Mouse (Mus musculus): ENCODE data around the gene Cdyl2. TPM values are rescaled to one million over a fixed set of nuclear protein-coding genes. Genes with fewer than 3 reads are reported as not detected.

The Cdyl2 gene
- polyA plus RNA-seq, 1 experiment from 2014 or later: 12.7 TPM

GRCm38 (mm10) chr8:116621158-116621961 is 111.4 kb downstream of the Cdyl2 start:
- H3K4me1 ChIP-seq (replicated peaks; ENCODE audit: control insufficient read depth, insufficient read depth, low read length): 0 out of 2 replicates have a peak, but pooled peaks cover 10% of the 10 kb centered on the region
- H3K27ac ChIP-seq: 0 out of 2 replicates have a peak overlapping the region, but pooled peaks have one; percentile 5
- peaks cover 5% of the 10 kb centered on the region; the same call in 1 of the 2 replicates for H3K36me3 ChIP-seq (replicated peaks; ENCODE audit: control insufficient read depth, insufficient read depth)
- WGBS: 49% methylated on average over 21 of the region's 21 CpGs
- DNase-seq (ENCODE audit: low spot score) (no peak), ATAC-seq (ENCODE audit: low FRiP score) (peak; percentile 44; the same call in 1 of the 2 replicates)
- no peak overlapping the region for H3K4me3 ChIP-seq (replicated peaks; ENCODE audit: low read length)
- H3K27me3 ChIP-seq (ENCODE audit: control insufficient read depth, insufficient read depth, low read length): no peaks in the 10 kb centered on the region
- no peak overlapping the region for H3K9ac ChIP-seq
- no peaks in the 10 kb centered on the region for H3K9me3 ChIP-seq (ENCODE audit: control insufficient read depth, low read length)
- no peak overlapping the region for H3K4me2 ChIP-seq (replicated peaks)

GRCm38 (mm10) chr8:116619686-116620320 is 113.0 kb downstream of the Cdyl2 start:
- DNase-seq (ENCODE audit: low spot score): no peak
- H3K4me2 ChIP-seq (replicated peaks): no peak overlapping the region

GRCm38 (mm10) chr8:116619221-116619620 is 113.6 kb downstream of the Cdyl2 start:
- Histone ChIP-seq H3K9ac (no peak overlapping the region), H3K4me3 (replicated peaks; ENCODE audit: low read length) (no peak overlapping the region), H3K27ac (no peak overlapping the region), H3K36me3 (replicated peaks; ENCODE audit: control insufficient read depth, insufficient read depth) (peaks cover 5% of the 10 kb centered on the region; the same call in 1 of the 2 replicates), H3K9me3 (ENCODE audit: control insufficient read depth, low read length) (no peaks in the 10 kb centered on the region), H3K4me1 (replicated peaks; ENCODE audit: control insufficient read depth, insufficient read depth, low read length) (0 out of 2 replicates have a peak, but pooled peaks cover 10% of the 10 kb centered on the region), H3K4me2 (replicated peaks) (no peak overlapping the region), H3K27me3 (ENCODE audit: control insufficient read depth, insufficient read depth, low read length) (no peaks in the 10 kb centered on the region)
- ATAC-seq (ENCODE audit: low FRiP score) (no peak), DNase-seq (ENCODE audit: low spot score) (no peak)
- WGBS: 91% methylated on average over 5 of the region's 5 CpGs

More at GRCm38 (mm10) chr8:116619686-116620320, 113.0 kb downstream of the Cdyl2 start:
- Histone ChIP-seq H3K4me1 (replicated peaks; ENCODE audit: control insufficient read depth, insufficient read depth, low read length) (0 out of 2 replicates have a peak, but pooled peaks cover 10% of the 10 kb centered on the region), H3K27ac (no peak overlapping the region), H3K36me3 (replicated peaks; ENCODE audit: control insufficient read depth, insufficient read depth) (peaks cover 5% of the 10 kb centered on the region; the same call in 1 of the 2 replicates), H3K9me3 (ENCODE audit: control insufficient read depth, low read length) (no peaks in the 10 kb centered on the region), H3K4me3 (replicated peaks; ENCODE audit: low read length) (no peak overlapping the region), H3K27me3 (ENCODE audit: control insufficient read depth, insufficient read depth, low read length) (no peaks in the 10 kb centered on the region), H3K9ac (no peak overlapping the region)
- ATAC-seq (ENCODE audit: low FRiP score): no peak
- 56% methylated on average over 19 of the region's 19 CpGs for WGBS

GRCm38 (mm10) chr8:116618797-116619196 is 114.0 kb downstream of the Cdyl2 start:
- H3K9me3 ChIP-seq (ENCODE audit: control insufficient read depth, low read length): no peaks in the 10 kb centered on the region
- no peak for DNase-seq (ENCODE audit: low spot score)
- H3K4me2 ChIP-seq (replicated peaks): no peak overlapping the region
- H3K27ac ChIP-seq: no peak overlapping the region
- H3K27me3 ChIP-seq (ENCODE audit: control insufficient read depth, insufficient read depth, low read length): no peaks in the 10 kb centered on the region
- H3K36me3 ChIP-seq (replicated peaks; ENCODE audit: control insufficient read depth, insufficient read depth): peaks cover 3% of the 10 kb centered on the region; the same call in 1 of the 2 replicates
- H3K4me3 ChIP-seq (replicated peaks; ENCODE audit: low read length): no peak overlapping the region
- 92% methylated on average over 10 of the region's 10 CpGs for WGBS
- no peak overlapping the region for H3K9ac ChIP-seq
- 0 out of 2 replicates have a peak, but pooled peaks cover 10% of the 10 kb centered on the region for H3K4me1 ChIP-seq (replicated peaks; ENCODE audit: control insufficient read depth, insufficient read depth, low read length)
- ATAC-seq (ENCODE audit: low FRiP score): no peak

- 0 out of 2 replicates have a peak, but pooled peaks cover 10% of the 10 kb centered on the region for H3K4me1 ChIP-seq (replicated peaks; ENCODE audit: control insufficient read depth, insufficient read depth, low read length)
- H3K4me3 ChIP-seq (replicated peaks; ENCODE audit: low read length): no peak overlapping the region
- no peak for ATAC-seq (ENCODE audit: low FRiP score)
- DNase-seq (ENCODE audit: low spot score): no peak
- H3K4me2 ChIP-seq (replicated peaks): no peak overlapping the region
- H3K27ac ChIP-seq: no peak overlapping the region
- H3K9me3 ChIP-seq (ENCODE audit: control insufficient read depth, low read length): no peaks in the 10 kb centered on the region
- H3K36me3 ChIP-seq (replicated peaks; ENCODE audit: control insufficient read depth, insufficient read depth): no peaks in the 10 kb centered on the region
- H3K27me3 ChIP-seq (ENCODE audit: control insufficient read depth, insufficient read depth, low read length): no peaks in the 10 kb centered on the region
- H3K9ac ChIP-seq: no peak overlapping the region
- 85% methylated on average over 4 of the region's 4 CpGs for WGBS
These were observed 114.9 kb downstream of the Cdyl2 start for GRCm38 (mm10) chr8:116617891-116618290.

GRCm38 (mm10) chr8:116616369-116616768 is 116.4 kb downstream of the Cdyl2 start:
- ATAC-seq (ENCODE audit: low FRiP score) (no peak), DNase-seq (ENCODE audit: low spot score) (no peak)
- Histone ChIP-seq H3K4me2 (replicated peaks) (no peak overlapping the region), H3K27me3 (ENCODE audit: control insufficient read depth, insufficient read depth, low read length) (no peaks in the 10 kb centered on the region), H3K4me3 (replicated peaks; ENCODE audit: low read length) (no peak overlapping the region), H3K9me3 (ENCODE audit: control insufficient read depth, low read length) (no peaks in the 10 kb centered on the region), H3K9ac (no peak overlapping the region), H3K4me1 (replicated peaks; ENCODE audit: control insufficient read depth, insufficient read depth, low read length) (0 out of 2 replicates have a peak, but pooled peaks cover 3% of the 10 kb centered on the region), H3K36me3 (replicated peaks; ENCODE audit: control insufficient read depth, insufficient read depth) (no peaks in the 10 kb centered on the region), H3K27ac (no peak overlapping the region)

GRCm38 (mm10) chr8:116614901-116615300 is 117.9 kb downstream of the Cdyl2 start:
- no peak overlapping the region for H3K27ac ChIP-seq
- no peak overlapping the region for H3K9ac ChIP-seq
- ATAC-seq (ENCODE audit: low FRiP score): peak; percentile 53; the same call in 1 of the 2 replicates
- H3K4me2 ChIP-seq (replicated peaks): no peak overlapping the region
- no peaks in the 10 kb centered on the region for H3K27me3 ChIP-seq (ENCODE audit: control insufficient read depth, insufficient read depth, low read length)
- 0 out of 2 replicates have a peak, but pooled peaks cover 3% of the 10 kb centered on the region for H3K4me1 ChIP-seq (replicated peaks; ENCODE audit: control insufficient read depth, insufficient read depth, low read length)
- 64% methylated on average over 7 of the region's 7 CpGs for WGBS
- DNase-seq (ENCODE audit: low spot score): peak; percentile 48
- H3K4me3 ChIP-seq (replicated peaks; ENCODE audit: low read length): no peak overlapping the region
- H3K36me3 ChIP-seq (replicated peaks; ENCODE audit: control insufficient read depth, insufficient read depth): no peaks in the 10 kb centered on the region
- no peaks in the 10 kb centered on the region for H3K9me3 ChIP-seq (ENCODE audit: control insufficient read depth, low read length)

GRCm38 (mm10) chr8:116606171-116606570 is 126.6 kb downstream of the Cdyl2 start:
- Histone ChIP-seq H3K9ac (no peak overlapping the region), H3K9me3 (ENCODE audit: control insufficient read depth, low read length) (peaks cover 5% of the 10 kb centered on the region; the same call in 1 of the 2 replicates), H3K27ac (no peak overlapping the region), H3K36me3 (replicated peaks; ENCODE audit: control insufficient read depth, insufficient read depth) (no peaks in the 10 kb centered on the region), H3K4me3 (replicated peaks; ENCODE audit: low read length) (no peak overlapping the region), H3K4me1 (replicated peaks; ENCODE audit: control insufficient read depth, insufficient read depth, low read length) (no peaks in the 10 kb centered on the region), H3K27me3 (ENCODE audit: control insufficient read depth, insufficient read depth, low read length) (no peaks in the 10 kb centered on the region), H3K4me2 (replicated peaks) (no peak overlapping the region)
- ATAC-seq (ENCODE audit: low FRiP score) (no peak), DNase-seq (ENCODE audit: low spot score) (no peak)
- WGBS: 52% methylated on average over 12 of the region's 13 CpGs

- no peak overlapping the region for H3K4me3 ChIP-seq (replicated peaks; ENCODE audit: low read length)
- no peaks in the 10 kb centered on the region for H3K27me3 ChIP-seq (ENCODE audit: control insufficient read depth, insufficient read depth, low read length)
- H3K9ac ChIP-seq: no peak overlapping the region
- peaks cover 5% of the 10 kb centered on the region; the same call in 1 of the 2 replicates for H3K9me3 ChIP-seq (ENCODE audit: control insufficient read depth, low read length)
- 95% methylated on average over 4 of the region's 4 CpGs for WGBS
- no peaks in the 10 kb centered on the region for H3K36me3 ChIP-seq (replicated peaks; ENCODE audit: control insufficient read depth, insufficient read depth)
- no peaks in the 10 kb centered on the region for H3K4me1 ChIP-seq (replicated peaks; ENCODE audit: control insufficient read depth, insufficient read depth, low read length)
- H3K27ac ChIP-seq: no peak overlapping the region
- ATAC-seq (ENCODE audit: low FRiP score) (no peak), DNase-seq (ENCODE audit: low spot score) (no peak)
- no peak overlapping the region for H3K4me2 ChIP-seq (replicated peaks)
These were observed 130.0 kb downstream of the Cdyl2 start for GRCm38 (mm10) chr8:116602806-116603205.

Measured in hindbrain, embryonic 14.5 days (tissue).